Mouse (Mus musculus): ENCODE results near the gene Tnfrsf9. TPM values are rescaled to one million over a fixed set of nuclear protein-coding genes. Genes with fewer than 3 reads are reported as not detected.

The Tnfrsf9 gene
- polyA plus RNA-seq, 1 experiment = 1.0 TPM

GRCm38 (mm10) chr4:150889955-150890315 lies 24.4 kb upstream of the Tnfrsf9 start:
- H3K4me1 ChIP-seq = peaks cover 7% of the 10 kb centered on the region
- H3K27me3 ChIP-seq (replicated peaks) = peaks cover 41% of the 10 kb centered on the region
- H3K36me3 ChIP-seq (replicated peaks; ENCODE audit: low read length) = no peaks in the 10 kb centered on the region
- H3K9me3 ChIP-seq = no peaks in the 10 kb centered on the region
- TF ChIP-seq GATA1 (IDR thresholded peaks at IDR 0.05; ENCODE audit: borderline replicate concordance, low read length) = no peak
- no peak for TF ChIP-seq FLI1 (IDR thresholded peaks at IDR 0.05; ENCODE audit: low read length)
- no peak overlapping the region for H3K4me3 ChIP-seq (replicated peaks)

DNA sequence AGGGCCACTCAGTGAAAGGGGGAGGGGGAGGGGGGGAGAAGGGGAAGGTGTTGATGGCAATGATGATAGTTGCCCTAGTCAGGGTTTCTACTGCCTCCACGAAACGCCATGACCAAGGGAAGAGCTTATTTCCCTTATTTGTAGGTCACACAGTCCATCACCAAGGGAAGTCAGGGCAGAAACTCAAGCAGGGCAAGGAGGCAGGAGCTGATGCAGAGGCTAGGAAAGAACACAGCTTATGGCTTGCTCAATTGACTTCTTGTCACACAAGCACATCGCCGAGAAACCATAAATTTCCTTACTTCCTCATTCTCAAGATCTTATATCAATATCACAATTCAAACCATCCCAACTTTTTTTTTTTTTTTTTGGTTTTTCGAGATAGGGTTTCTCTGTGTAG lies 23.1 kb upstream of the Tnfrsf9 start:
- no peak for TF ChIP-seq GATA1 (IDR thresholded peaks at IDR 0.05; ENCODE audit: borderline replicate concordance, low read length)
- TF ChIP-seq FLI1 (IDR thresholded peaks at IDR 0.05; ENCODE audit: low read length) = no peak
- H3K36me3 ChIP-seq (replicated peaks; ENCODE audit: low read length) = peaks cover 7% of the 10 kb centered on the region
- no peaks in the 10 kb centered on the region for H3K9me3 ChIP-seq
- peaks cover 19% of the 10 kb centered on the region for H3K4me1 ChIP-seq
- H3K27me3 ChIP-seq (replicated peaks) = peaks cover 38% of the 10 kb centered on the region
- no peak overlapping the region for H3K4me3 ChIP-seq (replicated peaks)

DNA sequence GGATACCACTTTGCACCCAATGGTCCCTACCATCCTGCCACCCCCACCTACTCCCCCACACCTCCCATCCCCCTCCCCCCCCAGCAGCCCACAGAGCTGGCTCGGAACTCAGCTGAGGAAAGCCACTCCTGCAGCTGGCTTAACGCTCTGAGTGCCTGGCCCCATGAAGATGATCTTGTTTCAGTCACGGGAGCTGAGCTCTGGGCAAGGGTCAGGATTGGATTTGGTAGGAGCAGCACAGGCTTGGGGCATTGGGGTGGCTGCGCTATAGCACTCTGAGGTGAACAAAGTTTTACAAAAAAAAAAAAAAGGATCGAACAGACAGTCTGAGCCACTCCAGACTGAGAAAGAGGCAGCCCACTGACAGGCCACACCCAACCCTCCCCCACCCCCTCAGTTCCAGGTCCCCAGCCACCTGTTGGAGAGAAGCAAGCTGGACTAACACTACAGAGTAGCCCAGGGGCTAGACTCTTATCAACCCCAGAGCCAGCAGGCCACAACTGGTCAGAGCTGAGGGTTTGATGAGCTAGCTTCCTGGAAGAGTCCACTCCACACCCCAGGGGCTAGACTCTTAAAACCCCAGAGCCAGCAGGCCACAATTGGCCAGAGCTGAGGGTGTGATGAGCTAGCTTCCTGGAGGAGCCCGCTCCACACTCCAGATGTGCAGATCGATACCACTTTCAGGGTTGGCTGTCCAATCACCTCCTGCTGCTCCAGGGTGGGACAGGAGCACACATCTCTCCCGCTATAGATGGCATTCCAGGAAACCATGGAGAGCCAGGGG lies 19.5 kb upstream of the Tnfrsf9 start:
- no peak overlapping the region for H3K4me3 ChIP-seq (replicated peaks)
- H3K36me3 ChIP-seq (replicated peaks; ENCODE audit: low read length) = peaks cover 43% of the 10 kb centered on the region
- peaks cover 29% of the 10 kb centered on the region for H3K4me1 ChIP-seq
- H3K27me3 ChIP-seq (replicated peaks) = peaks cover 26% of the 10 kb centered on the region
- no peaks in the 10 kb centered on the region for H3K9me3 ChIP-seq
- TF ChIP-seq GATA1 (IDR thresholded peaks at IDR 0.05; ENCODE audit: borderline replicate concordance, low read length) (no peak), FLI1 (IDR thresholded peaks at IDR 0.05; ENCODE audit: low read length) (no peak)

DNA sequence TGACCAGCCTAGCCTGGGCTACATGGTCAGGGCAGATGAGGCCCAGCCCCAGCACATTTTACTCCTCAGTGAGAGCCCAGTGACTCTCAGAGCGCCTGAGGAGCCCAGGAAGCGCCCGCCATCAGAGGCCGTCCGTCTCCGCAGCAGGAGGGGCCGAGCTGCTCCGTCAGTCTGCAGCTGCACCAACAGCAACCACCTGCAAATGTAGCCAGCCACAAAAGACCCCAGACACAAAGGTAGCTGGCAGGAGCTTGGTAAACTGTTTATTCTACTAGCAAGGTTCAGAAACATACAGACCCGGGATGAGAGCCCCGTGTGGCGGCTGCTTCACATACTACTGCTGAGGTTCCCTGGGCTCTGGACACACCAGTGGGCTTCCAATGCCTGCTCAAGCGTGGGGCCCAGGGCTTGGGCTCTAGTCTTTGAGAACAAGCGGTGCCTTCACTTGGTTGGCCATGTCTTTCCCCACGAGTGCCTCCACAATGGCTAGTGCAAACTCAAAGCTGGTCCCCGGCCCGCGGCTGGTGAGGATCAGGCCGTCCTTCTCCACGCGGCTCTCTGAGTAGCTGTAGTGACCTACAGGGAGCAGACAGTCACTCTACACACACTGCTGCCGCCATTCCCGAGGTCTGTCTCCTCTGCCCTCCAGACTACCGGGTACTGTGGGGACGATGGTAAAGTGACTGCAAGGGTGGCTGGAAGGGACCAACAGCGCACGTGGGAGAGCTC lies 17.3 kb upstream of the Tnfrsf9 start:
- H3K9me3 ChIP-seq = no peaks in the 10 kb centered on the region
- H3K4me1 ChIP-seq = peaks cover 42% of the 10 kb centered on the region
- peaks cover 61% of the 10 kb centered on the region for H3K36me3 ChIP-seq (replicated peaks; ENCODE audit: low read length)
- TF ChIP-seq GATA1 (IDR thresholded peaks at IDR 0.05; ENCODE audit: borderline replicate concordance, low read length) (no peak), FLI1 (IDR thresholded peaks at IDR 0.05; ENCODE audit: low read length) (no peak)
- H3K4me3 ChIP-seq (replicated peaks) = peak overlapping the region; percentile 14
- H3K27me3 ChIP-seq (replicated peaks) = peaks cover 14% of the 10 kb centered on the region

DNA sequence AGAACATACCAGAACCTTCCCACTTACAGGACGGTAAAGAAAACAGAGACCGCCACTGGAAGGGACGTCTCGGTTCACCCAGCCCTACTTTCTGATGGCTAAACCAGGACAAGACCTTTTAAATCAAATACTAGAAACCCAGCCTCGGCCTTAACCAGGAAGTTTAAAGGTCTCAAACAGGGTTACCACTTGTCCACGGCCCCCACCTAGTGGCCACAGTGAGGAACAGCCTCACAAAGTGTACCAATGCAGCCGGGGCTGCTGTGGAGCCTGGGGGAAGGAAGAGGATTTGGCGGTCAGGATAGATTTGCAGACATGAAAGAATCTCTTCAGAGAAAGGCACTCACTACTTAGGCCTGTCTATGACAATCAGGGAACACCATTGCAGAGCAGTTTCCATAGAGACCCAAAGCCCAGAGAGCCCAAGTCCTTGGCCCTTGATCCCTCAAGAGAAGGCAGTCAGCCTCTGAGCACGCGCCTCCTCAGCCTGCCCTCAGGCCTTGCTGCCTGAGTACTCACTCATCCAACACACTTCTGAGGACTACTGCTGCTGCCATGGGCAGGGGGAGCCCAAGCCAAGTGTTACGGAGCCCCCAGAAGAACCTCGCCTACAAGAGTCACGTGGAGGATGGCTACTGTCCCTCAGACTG lies 15.5 kb upstream of the Tnfrsf9 start:
- H3K4me1 ChIP-seq = peaks cover 47% of the 10 kb centered on the region
- TF ChIP-seq GATA1 (IDR thresholded peaks at IDR 0.05; ENCODE audit: borderline replicate concordance, low read length) (no peak), FLI1 (IDR thresholded peaks at IDR 0.05; ENCODE audit: low read length) (no peak)
- H3K36me3 ChIP-seq (replicated peaks; ENCODE audit: low read length) = peaks cover 79% of the 10 kb centered on the region

DNA sequence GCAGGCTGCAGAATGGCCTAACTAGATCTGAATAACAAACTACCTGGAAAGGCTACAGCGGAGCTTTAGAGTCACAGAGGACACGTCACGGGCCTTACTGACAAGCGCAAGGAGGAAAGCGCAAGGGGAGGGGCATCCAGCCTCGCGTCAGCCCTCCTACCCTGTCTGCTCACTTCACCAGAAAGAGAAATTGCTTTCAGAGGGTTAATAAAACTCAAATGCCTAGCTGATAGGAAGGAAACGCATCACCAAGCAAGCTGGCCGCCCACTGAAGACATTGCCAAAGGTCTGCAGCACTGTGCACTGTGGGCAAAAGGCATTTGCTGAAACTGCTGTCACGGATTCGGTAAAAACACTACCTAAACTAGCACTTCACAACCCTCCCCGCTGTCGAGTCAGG lies 13.9 kb upstream of the Tnfrsf9 start:
- Histone ChIP-seq H3K27me3 (replicated peaks) (no peaks in the 10 kb centered on the region), H3K4me1 (peaks cover 47% of the 10 kb centered on the region), H3K36me3 (replicated peaks; ENCODE audit: low read length) (peaks cover 91% of the 10 kb centered on the region), H3K9me3 (no peaks in the 10 kb centered on the region), H3K4me3 (replicated peaks) (no peak overlapping the region)
- TF ChIP-seq FLI1 (IDR thresholded peaks at IDR 0.05; ENCODE audit: low read length) (no peak), GATA1 (IDR thresholded peaks at IDR 0.05; ENCODE audit: borderline replicate concordance, low read length) (no peak)

More for the DNA sequence above, 15.5 kb upstream of the Tnfrsf9 start:
- H3K27me3 ChIP-seq (replicated peaks) = no peaks in the 10 kb centered on the region
- no peak overlapping the region for H3K4me3 ChIP-seq (replicated peaks)
- no peaks in the 10 kb centered on the region for H3K9me3 ChIP-seq

DNA sequence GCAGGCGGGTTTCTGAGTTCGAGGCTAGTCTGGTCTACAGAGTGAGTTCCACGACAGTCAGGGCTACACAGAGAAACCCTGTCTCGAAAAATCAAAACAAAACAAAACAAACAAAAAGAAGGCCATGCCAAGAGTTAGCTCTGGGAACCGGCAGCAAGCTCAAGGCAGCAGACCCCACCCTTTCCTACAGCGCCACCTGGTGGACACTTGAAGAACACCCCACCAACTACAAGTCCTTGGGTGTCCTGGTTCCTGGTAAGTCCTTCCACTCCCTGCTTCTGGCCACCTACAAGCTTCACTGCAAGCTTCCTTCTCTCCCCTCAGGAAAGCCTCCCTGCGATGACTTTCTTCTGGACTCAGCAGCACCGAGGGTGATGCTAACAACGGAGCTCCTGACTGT lies 12.7 kb upstream of the Tnfrsf9 start:
- H3K4me3 ChIP-seq (replicated peaks) = no peak overlapping the region
- no peaks in the 10 kb centered on the region for H3K27me3 ChIP-seq (replicated peaks)
- peaks cover 46% of the 10 kb centered on the region for H3K4me1 ChIP-seq
- H3K9me3 ChIP-seq = no peaks in the 10 kb centered on the region
- peaks cover 89% of the 10 kb centered on the region for H3K36me3 ChIP-seq (replicated peaks; ENCODE audit: low read length)
- no peak for TF ChIP-seq GATA1 (IDR thresholded peaks at IDR 0.05; ENCODE audit: borderline replicate concordance, low read length)
- TF ChIP-seq FLI1 (IDR thresholded peaks at IDR 0.05; ENCODE audit: low read length) = no peak

GRCm38 (mm10) chr4:150902062-150902461 lies 12.3 kb upstream of the Tnfrsf9 start:
- peaks cover 89% of the 10 kb centered on the region for H3K36me3 ChIP-seq (replicated peaks; ENCODE audit: low read length)
- no peaks in the 10 kb centered on the region for H3K9me3 ChIP-seq
- peaks cover 47% of the 10 kb centered on the region for H3K4me1 ChIP-seq
- TF ChIP-seq GATA1 (IDR thresholded peaks at IDR 0.05; ENCODE audit: borderline replicate concordance, low read length) (no peak), FLI1 (IDR thresholded peaks at IDR 0.05; ENCODE audit: low read length) (no peak)
- no peak overlapping the region for H3K4me3 ChIP-seq (replicated peaks)
- no peaks in the 10 kb centered on the region for H3K27me3 ChIP-seq (replicated peaks)

GRCm38 (mm10) chr4:150903091-150903742 lies 11.1 kb upstream of the Tnfrsf9 start:
- no peak overlapping the region for H3K4me3 ChIP-seq (replicated peaks)
- no peak for TF ChIP-seq GATA1 (IDR thresholded peaks at IDR 0.05; ENCODE audit: borderline replicate concordance, low read length)
- TF ChIP-seq FLI1 (IDR thresholded peaks at IDR 0.05; ENCODE audit: low read length) = no peak
- no peaks in the 10 kb centered on the region for H3K9me3 ChIP-seq
- no peaks in the 10 kb centered on the region for H3K27me3 ChIP-seq (replicated peaks)
- peaks cover 58% of the 10 kb centered on the region for H3K4me1 ChIP-seq
- peaks cover 89% of the 10 kb centered on the region for H3K36me3 ChIP-seq (replicated peaks; ENCODE audit: low read length)
